Mouse (Mus musculus) brain, embryonic 18.5 days (tissue): ENCODE data around the gene Rasgef1a.

Experiments
- DNase-seq: peaks from one replicate; pipeline ENCODE4 v3.0.0-alpha.2; 2012; ENCODE audit warnings: low read depth, low spot score

Rasgef1a gene

GRCm38 (mm10) chr6:118010756-118011615, at the start of gene Rasgef1a:
Gene Rasgef1a (plus strand): TSS chr6:118011438.
- no peak for DNase-seq

- DNase-seq = no peak
These were observed 48.0 kb upstream of the Rasgef1a start for GRCm38 (mm10) chr6:117963201-117963600.

- no peak for DNase-seq
These were observed 44.5 kb upstream of the Rasgef1a start for GRCm38 (mm10) chr6:117966729-117967128.

- no peak for DNase-seq
These were observed 24.1 kb upstream of the Rasgef1a start for GRCm38 (mm10) chr6:117987173-117987572.

GRCm38 (mm10) chr6:117989209-117989608, 22.0 kb upstream of the Rasgef1a start:
- no peak for DNase-seq

GRCm38 (mm10) chr6:117990649-117991048, 20.6 kb upstream of the Rasgef1a start:
- DNase-seq = no peak

GRCm38 (mm10) chr6:117991297-117991696, 19.9 kb upstream of the Rasgef1a start:
- no peak for DNase-seq

GRCm38 (mm10) chr6:117991928-117992327, 19.3 kb upstream of the Rasgef1a start:
- DNase-seq = no peak

GRCm38 (mm10) chr6:117995168-117995567, 16.1 kb upstream of the Rasgef1a start:
- DNase-seq = no peak

GRCm38 (mm10) chr6:118001272-118001671, 10.0 kb upstream of the Rasgef1a start:
- DNase-seq = no peak

- DNase-seq = no peak
These were observed 3.9 kb upstream of the Rasgef1a start for GRCm38 (mm10) chr6:118007302-118007701.

- DNase-seq = no peak
These were observed 3.2 kb upstream of the Rasgef1a start for GRCm38 (mm10) chr6:118007843-118008539.

- no peak for DNase-seq
These were observed 982 bp upstream of the Rasgef1a start for GRCm38 (mm10) chr6:118010256-118010655.

- no peak for DNase-seq
These were observed 528 bp downstream of the Rasgef1a start for GRCm38 (mm10) chr6:118011616-118012316.

GRCm38 (mm10) chr6:118012317-118012700, 1.1 kb downstream of the Rasgef1a start:
- DNase-seq = no peak

- DNase-seq = no peak
These were observed 2.0 kb downstream of the Rasgef1a start for GRCm38 (mm10) chr6:118012987-118013866.

- no peak for DNase-seq
These were observed 3.6 kb downstream of the Rasgef1a start for GRCm38 (mm10) chr6:118014881-118015280.

- DNase-seq = peak; percentile 55
These were observed 4.7 kb downstream of the Rasgef1a start for GRCm38 (mm10) chr6:118015971-118016370.

- DNase-seq = no peak
These were observed 7.4 kb downstream of the Rasgef1a start for GRCm38 (mm10) chr6:118018666-118019065.

- peak; percentile 72 for DNase-seq
These were observed 8.3 kb downstream of the Rasgef1a start for GRCm38 (mm10) chr6:118019569-118019968.
